8 mouse cellular contexts compared by ENCODE assay signal in the genomic region with DNA sequence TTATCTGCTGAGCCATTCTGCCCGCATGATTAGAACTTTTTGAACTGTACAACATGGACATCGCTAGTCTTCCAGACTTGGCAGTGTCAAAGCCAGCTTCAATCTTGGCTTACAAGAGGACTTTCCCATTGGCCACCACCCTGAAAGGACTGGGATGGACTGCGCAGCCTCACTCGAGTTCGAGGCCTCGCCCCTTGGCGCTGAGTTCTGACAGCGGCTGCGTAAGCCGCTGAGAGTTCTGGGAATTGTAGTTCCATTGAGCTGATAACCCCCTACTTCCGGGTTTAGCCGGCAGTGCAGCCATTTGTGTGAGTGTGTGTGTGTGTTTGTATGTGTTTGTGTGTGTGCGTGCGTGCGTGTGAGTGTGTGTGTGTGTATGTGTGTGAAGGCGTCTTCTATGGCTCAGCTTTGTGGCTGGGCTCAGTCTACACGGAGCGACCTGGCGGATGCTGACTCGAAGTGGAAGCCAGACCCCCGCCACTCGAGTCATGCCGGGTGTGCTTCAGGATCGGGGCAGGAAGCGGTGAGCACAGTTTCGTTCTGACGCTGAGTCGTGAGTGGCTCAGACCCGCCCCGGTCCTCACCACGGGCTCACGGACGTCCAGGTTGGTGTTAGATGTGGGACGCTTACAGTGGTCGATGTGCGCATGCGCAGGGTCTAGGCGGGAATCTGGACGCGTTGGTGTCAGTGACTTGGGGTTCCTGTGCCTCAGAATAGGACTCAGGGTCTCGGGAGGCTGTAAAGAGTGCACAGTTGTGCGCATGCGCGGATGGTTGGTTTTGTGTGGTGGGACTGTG. TPM values are rescaled to one million over a fixed set of nuclear protein-coding genes. Genes with fewer than 3 reads are reported as not detected.
A peak's percentile ranks its signal among the peaks of the same experiment; 100 is the strongest.
DNase-seq lines count a peak whose midpoint lies in the region; ATAC-seq and TF ChIP-seq lines count a peak whose summit lies in the region.

A gene (plus strand): TSS at position 291 of the 798 bp plus-strand sequence.

- DNase-seq in A20 (ENCODE audit: low read depth, low spot score) = peak; percentile 96
- DNase-seq in heart, adult 9 months (ENCODE audit: low spot score in 2 of 2) = peak; percentile 98 to 99
- DNase-seq in monocyte, adult 2 months (ENCODE audit: low read depth in 1 of 2, low spot score in 2 of 2) = peak; percentile 78 to 82
- peak; percentile 94 to 96 for DNase-seq in spleen, postnatal 36 days (ENCODE audit: low spot score in 2 of 2)

- peak within 1 kb of the TSS; percentile 69 for H3K4me3 ChIP-seq in bone marrow macrophage, adult 2 months (ENCODE audit: insufficient read depth, low read length)
- peak within 1 kb of the TSS; percentile 61 for H3K4me3 ChIP-seq in embryonic fibroblast, embryonic 13.5 days (ENCODE audit: insufficient read depth, low read length)
- H3K4me3 ChIP-seq in kidney, embryonic 14.5 days (ENCODE audit: low read length) = peak within 1 kb of the TSS; percentile 61
- peak within 1 kb of the TSS; percentile 67 for H3K4me3 ChIP-seq in limb, embryonic 15.5 days

- 17% methylated on average over 44 of the region's 44 CpGs for WGBS in kidney, embryonic 14.5 days
- 18% methylated on average over 44 of the region's 44 CpGs for WGBS in limb, embryonic 15.5 days

- no peak for TF ChIP-seq CTCF in bone marrow macrophage, adult 2 months (IDR thresholded peaks at IDR 0.05; ENCODE audit: low read depth, low read length)
- no peak for TF ChIP-seq CTCF in embryonic fibroblast, embryonic 13.5 days (IDR thresholded peaks at IDR 0.05; ENCODE audit: borderline replicate concordance, insufficient read depth, low read length)

- TF ChIP-seq POLR2A in bone marrow macrophage, adult 2 months (IDR thresholded peaks at IDR 0.05; ENCODE audit: borderline replicate concordance, low read depth, low read length) = no peak; the same call in 1 of the 2 replicates
- TF ChIP-seq POLR2A in embryonic fibroblast, embryonic 13.5 days (IDR thresholded peaks at IDR 0.05; ENCODE audit: low read depth, low read length) = peak; percentile 88

- no peaks in the 10 kb centered on the region for H3K27me3 ChIP-seq in kidney, embryonic 14.5 days (ENCODE audit: control insufficient read depth, insufficient read depth, low read length)
- H3K27me3 ChIP-seq in limb, embryonic 15.5 days = no peaks in the 10 kb centered on the region

- peak within 1 kb of the TSS; percentile 61 for H3K9ac ChIP-seq in kidney, embryonic 14.5 days (ENCODE audit: low read depth, low read length)
- peak within 1 kb of the TSS; percentile 54 for H3K9ac ChIP-seq in limb, embryonic 15.5 days

- peaks cover 13% of the 10 kb centered on the region for H3K36me3 ChIP-seq in kidney, embryonic 14.5 days (ENCODE audit: control insufficient read depth, insufficient read depth, low read length)
- peaks cover 14% of the 10 kb centered on the region for H3K36me3 ChIP-seq in limb, embryonic 15.5 days

- peaks cover 13% of the 10 kb centered on the region for H3K4me1 ChIP-seq in bone marrow macrophage, adult 2 months (ENCODE audit: control insufficient read depth, insufficient read depth, low read length)
- H3K4me1 ChIP-seq in embryonic fibroblast, embryonic 13.5 days (ENCODE audit: control insufficient read depth, insufficient read depth, low read length) = peaks cover 2% of the 10 kb centered on the region; the same call in 1 of the 2 replicates
- H3K4me1 ChIP-seq in kidney, embryonic 14.5 days (ENCODE audit: control insufficient read depth, insufficient read depth, low read length) = peaks cover 9% of the 10 kb centered on the region; the same call in 1 of the 2 replicates
- H3K4me1 ChIP-seq in limb, embryonic 15.5 days = peaks cover 18% of the 10 kb centered on the region

- peak within 1 kb of the TSS; percentile 84 for H3K4me2 ChIP-seq in kidney, embryonic 14.5 days (replicated peaks; ENCODE audit: low read depth, low read length)
- H3K4me2 ChIP-seq in limb, embryonic 15.5 days = peak within 1 kb of the TSS; percentile 78

- ATAC-seq in kidney, embryonic 14.5 days (ENCODE audit: low FRiP score, low TSS enrichment) = peak; percentile 97
- peak; percentile 96 for ATAC-seq in limb, embryonic 15.5 days (ENCODE audit: insufficient number of reproducible peaks, low FRiP score, low TSS enrichment, low read depth)

- no peaks in the 10 kb centered on the region; the same call in 1 of the 2 replicates for H3K9me3 ChIP-seq in kidney, embryonic 14.5 days (ENCODE audit: control insufficient read depth, low read length)
- H3K9me3 ChIP-seq in limb, embryonic 15.5 days = no peaks in the 10 kb centered on the region

- H3K27ac ChIP-seq in bone marrow macrophage, adult 2 months (ENCODE audit: insufficient read depth, low read depth, low read length) = peak within 1 kb of the TSS; percentile 39
- H3K27ac ChIP-seq in embryonic fibroblast, embryonic 13.5 days (ENCODE audit: insufficient read depth, low read length) = peak within 1 kb of the TSS; percentile 43
- peak within 1 kb of the TSS; percentile 77 for H3K27ac ChIP-seq in kidney, embryonic 14.5 days (ENCODE audit: low read depth, low read length)
- H3K27ac ChIP-seq in limb, embryonic 15.5 days = peak within 1 kb of the TSS; percentile 92

RNA-seq across cellular contexts. Expression of the gene that starts here (rescaled TPM):
- 10.8 and 11.2 TPM in 2 replicates for polyA plus RNA-seq in bone marrow macrophage, adult 2 months (2012; ENCODE audit: insufficient read depth, insufficient read length, missing spikeins)
- 14.5 and 16.5 TPM in 2 replicates for polyA plus RNA-seq in embryonic fibroblast, embryonic 13.5 days (2011; ENCODE audit: insufficient read length, low read depth, missing spikeins)
- 17.1 and 24.5 TPM in 2 replicates for polyA plus RNA-seq in kidney, embryonic 14.5 days (2014; fragmentation: Nextera tagmentation; extraction: Ambion mirVana)
- polyA plus RNA-seq in limb, embryonic 15.5 days (2015; fragmentation: Nextera tagmentation; extraction: Ambion mirVana) = 19.1 and 20.4 TPM in 2 replicates

Comparison
In these comparisons a context has a peak if more than half of its experiments do, and no peak if none do; other contexts are left out.
1. Peak in every context shown above with its lines: DNase-seq, ATAC-seq, H3K4me3 ChIP-seq and H3K27ac ChIP-seq.
2. H3K27ac ChIP-seq: peak in every context shown above with its lines; median percentile 92 in limb, embryonic 15.5 days; 77 in kidney, embryonic 14.5 days; 43 in embryonic fibroblast, embryonic 13.5 days; 39 in bone marrow macrophage, adult 2 months.